Mouse (Mus musculus): Measurements from ENCODE around the gene 2210408I21Rik. TPM values are rescaled to one million over a fixed set of nuclear protein-coding genes. Genes with fewer than 3 reads are reported as not detected.

Gene 2210408I21Rik
- total RNA-seq, 2 experiments from 2014 or later: 7.5 to 8.0 TPM

DNA sequence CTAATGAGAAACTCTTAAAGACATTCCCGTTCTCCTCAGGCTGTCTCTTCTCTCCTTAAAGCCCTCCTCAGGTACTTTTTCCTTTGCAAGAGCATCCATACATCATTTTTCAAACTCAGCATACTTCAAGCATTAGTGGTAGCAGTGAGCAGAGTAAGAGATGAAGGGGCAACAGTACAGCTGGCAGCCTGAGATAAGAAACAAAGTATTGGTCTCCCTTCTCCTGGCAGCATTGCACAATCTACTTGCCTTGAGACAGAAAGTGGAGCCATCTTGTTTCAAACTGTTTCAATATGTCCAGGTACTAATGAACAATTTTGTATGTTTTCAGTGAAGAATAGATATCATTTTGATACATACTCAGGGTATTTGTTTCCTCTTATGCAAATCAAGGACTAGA is 129.1 kb downstream of the 2210408I21Rik start:
- no peak for ATAC-seq (replicated peaks; ENCODE audit: low FRiP score, poor library complexity, severe bottlenecking)

GRCm38 (mm10) chr13:77275172-77275747 is 139.9 kb downstream of the 2210408I21Rik start:
- ATAC-seq (replicated peaks; ENCODE audit: low FRiP score, poor library complexity, severe bottlenecking): no peak

GRCm38 (mm10) chr13:77278659-77279413 is 143.5 kb downstream of the 2210408I21Rik start:
- no peak for ATAC-seq (replicated peaks; ENCODE audit: low FRiP score, poor library complexity, severe bottlenecking)

DNA sequence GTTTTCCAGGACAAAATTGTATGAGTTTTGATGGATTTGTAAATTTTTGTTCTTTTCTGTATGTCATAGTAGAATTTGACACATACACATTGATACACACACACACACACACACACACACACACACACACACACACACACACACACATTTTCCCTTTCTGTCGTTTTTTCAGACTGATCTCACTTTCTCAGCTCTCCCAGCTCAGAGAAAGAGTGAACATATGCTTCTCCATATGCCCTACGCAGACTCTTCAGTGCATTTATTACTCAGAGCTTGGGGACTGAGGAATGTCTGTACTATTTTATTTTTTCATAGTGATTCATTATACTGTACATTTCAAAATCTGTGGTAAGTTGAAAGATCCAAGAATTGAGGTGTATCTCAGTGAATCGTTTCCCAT is 160.2 kb downstream of the 2210408I21Rik start:
- no peak for ATAC-seq (replicated peaks; ENCODE audit: low FRiP score, poor library complexity, severe bottlenecking)

- ATAC-seq (replicated peaks; ENCODE audit: low FRiP score, poor library complexity, severe bottlenecking): no peak
These were observed 188.8 kb downstream of the 2210408I21Rik start for GRCm38 (mm10) chr13:77324101-77324500.

DNA sequence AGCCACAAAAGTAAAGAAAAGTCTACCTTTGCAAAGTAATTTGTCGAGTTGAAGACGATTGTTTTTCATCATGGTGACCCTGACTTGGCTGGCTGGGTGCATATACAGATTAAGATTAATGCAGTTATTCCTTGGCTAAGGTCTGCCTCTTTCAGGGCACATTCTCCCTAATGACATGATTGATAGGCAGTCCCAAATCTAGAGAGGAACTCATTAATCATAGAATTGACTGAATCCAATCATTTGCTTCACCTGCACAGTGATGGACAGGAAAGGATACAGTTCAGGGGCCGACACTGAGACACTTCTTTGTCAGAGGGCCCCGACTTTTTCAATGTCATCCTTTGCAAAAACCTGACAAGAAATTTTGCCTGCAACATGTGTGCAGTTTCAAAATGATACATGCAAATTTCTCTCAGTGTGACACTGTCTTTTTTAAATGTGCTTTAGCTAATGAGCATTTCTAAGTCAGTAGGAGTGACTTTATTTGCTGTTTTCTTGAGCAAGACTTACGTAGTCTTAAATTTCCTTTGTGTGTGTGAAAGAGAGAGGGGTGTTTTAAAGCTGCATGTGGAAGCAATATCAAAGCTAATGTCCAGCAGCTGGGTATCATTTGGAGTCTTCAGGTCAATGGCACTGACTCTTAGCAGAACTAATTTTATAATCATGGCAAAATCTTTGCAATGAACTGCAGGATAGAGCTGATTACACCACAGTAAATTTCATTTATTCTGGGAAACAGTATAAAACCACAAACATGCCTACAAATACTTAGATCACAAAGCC is 191.0 kb downstream of the 2210408I21Rik start:
- ATAC-seq (replicated peaks; ENCODE audit: low FRiP score, poor library complexity, severe bottlenecking): no peak

GRCm38 (mm10) chr13:77342097-77342496 is 206.8 kb downstream of the 2210408I21Rik start:
- no peak for ATAC-seq (replicated peaks; ENCODE audit: low FRiP score, poor library complexity, severe bottlenecking)

GRCm38 (mm10) chr13:77385448-77385970 is 250.2 kb downstream of the 2210408I21Rik start:
- no peak for ATAC-seq (replicated peaks; ENCODE audit: low FRiP score, poor library complexity, severe bottlenecking)

GRCm38 (mm10) chr13:77386001-77386400 is 250.7 kb downstream of the 2210408I21Rik start:
- no peak for ATAC-seq (replicated peaks; ENCODE audit: low FRiP score, poor library complexity, severe bottlenecking)

GRCm38 (mm10) chr13:77388148-77388547 is 252.8 kb downstream of the 2210408I21Rik start:
- no peak for ATAC-seq (replicated peaks; ENCODE audit: low FRiP score, poor library complexity, severe bottlenecking)

DNA sequence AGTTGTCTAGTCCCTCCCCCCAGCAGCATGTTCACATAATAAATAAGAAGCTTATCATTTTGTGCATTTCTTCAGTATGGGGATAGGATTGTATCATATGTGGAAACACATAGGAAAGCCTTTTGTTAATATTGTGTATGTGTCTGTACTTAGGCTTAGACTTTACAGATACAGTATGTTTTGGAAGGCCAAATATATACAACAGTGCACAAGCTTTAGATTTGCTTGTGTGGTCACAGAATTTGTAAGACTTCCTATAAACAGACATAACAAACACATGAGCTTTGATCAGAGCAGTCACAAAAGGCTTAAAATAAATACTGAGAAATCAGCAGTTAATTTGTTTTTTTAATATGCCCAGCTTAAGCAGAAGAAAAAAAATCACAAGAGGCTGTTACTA is 253.9 kb downstream of the 2210408I21Rik start:
- no peak for ATAC-seq (replicated peaks; ENCODE audit: low FRiP score, poor library complexity, severe bottlenecking)

DNA sequence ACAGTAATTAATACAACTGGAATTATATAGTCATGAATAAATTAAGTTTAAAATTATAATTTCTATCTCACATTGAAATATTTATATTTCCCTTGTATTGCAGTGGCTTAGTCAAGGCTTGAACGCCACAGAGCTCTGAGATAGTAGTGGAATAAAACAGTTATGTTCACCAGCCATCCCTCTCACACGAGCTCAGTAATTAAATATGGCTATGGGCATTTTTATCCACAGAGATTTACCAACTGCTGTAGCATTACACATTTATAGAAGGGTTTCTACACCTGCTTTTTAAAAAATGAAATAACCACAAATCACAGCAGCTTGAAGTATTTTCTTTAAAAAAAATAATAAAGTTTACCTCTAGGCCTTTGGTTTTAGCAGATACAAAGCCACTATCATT is 261.0 kb downstream of the 2210408I21Rik start:
- no peak for ATAC-seq (replicated peaks; ENCODE audit: low FRiP score, poor library complexity, severe bottlenecking)

- no peak for ATAC-seq (replicated peaks; ENCODE audit: low FRiP score, poor library complexity, severe bottlenecking)
These were observed 261.6 kb downstream of the 2210408I21Rik start for GRCm38 (mm10) chr13:77396981-77397380.

DNA sequence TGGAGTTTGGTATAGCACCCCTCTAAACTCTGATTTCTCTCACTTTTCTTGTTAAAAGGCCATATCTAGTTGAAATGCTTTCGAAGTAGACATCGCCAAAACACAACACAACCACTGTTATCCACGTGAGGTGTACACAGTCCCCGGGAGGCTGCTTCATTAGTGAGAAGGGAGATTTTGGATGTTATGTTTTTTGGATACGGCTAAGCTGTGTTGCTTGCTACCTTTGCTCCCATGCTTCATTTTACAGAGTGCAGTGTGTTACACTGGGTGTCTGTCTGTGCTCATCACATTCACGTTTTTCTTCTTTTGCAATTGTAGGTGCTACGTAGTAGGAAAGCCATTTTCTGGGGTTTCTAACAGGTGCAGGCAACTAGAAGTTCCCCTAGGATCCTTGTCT is 262.3 kb downstream of the 2210408I21Rik start:
- ATAC-seq (replicated peaks; ENCODE audit: low FRiP score, poor library complexity, severe bottlenecking): no peak

DNA sequence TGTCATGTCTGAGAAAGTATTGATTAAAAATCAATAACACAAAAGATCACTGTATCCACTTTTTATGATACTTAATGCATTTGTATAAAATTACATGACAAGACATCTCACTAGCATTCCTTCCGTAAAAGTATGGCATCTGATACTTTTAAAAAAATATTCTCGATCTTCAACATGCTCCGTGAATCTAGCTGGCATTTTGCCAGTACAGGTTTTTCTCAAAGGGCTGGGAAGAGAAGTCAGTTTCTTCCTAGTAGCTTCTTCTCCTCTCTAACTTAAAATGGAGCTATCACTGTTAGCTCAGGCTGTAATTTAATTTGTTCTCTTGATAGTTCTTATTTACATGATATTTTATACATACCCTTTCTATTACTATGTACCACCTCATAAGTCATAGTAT is 263.1 kb downstream of the 2210408I21Rik start:
- ATAC-seq (replicated peaks; ENCODE audit: low FRiP score, poor library complexity, severe bottlenecking): no peak

- ATAC-seq (replicated peaks; ENCODE audit: low FRiP score, poor library complexity, severe bottlenecking): no peak
These were observed 265.4 kb downstream of the 2210408I21Rik start for GRCm38 (mm10) chr13:77400762-77401161.

- no peak for ATAC-seq (replicated peaks; ENCODE audit: low FRiP score, poor library complexity, severe bottlenecking)
These were observed 273.2 kb downstream of the 2210408I21Rik start for GRCm38 (mm10) chr13:77408530-77408929.

DNA sequence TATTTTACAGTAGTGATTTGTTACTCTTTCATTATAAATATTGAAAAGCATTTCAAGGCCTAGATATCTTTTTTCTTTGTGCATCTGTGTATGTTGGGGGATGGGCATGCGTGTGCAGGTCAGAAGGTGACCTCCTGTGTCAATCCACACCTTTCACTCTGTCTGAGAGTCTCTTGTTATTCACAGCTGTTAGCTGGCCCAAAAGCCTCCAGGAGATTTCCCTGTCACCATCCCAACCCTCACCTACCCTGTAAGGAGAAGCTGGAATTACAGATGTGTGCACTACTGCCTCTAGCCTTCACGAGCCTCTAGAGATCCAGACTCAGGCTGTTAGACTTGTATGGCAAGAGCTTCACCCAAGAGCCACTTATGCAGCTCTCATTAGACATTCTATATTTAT is 274.5 kb downstream of the 2210408I21Rik start:
- no peak for ATAC-seq (replicated peaks; ENCODE audit: low FRiP score, poor library complexity, severe bottlenecking)

- no peak for ATAC-seq (replicated peaks; ENCODE audit: low FRiP score, poor library complexity, severe bottlenecking)
These were observed 277.5 kb downstream of the 2210408I21Rik start for GRCm38 (mm10) chr13:77412829-77413228.

- ATAC-seq (replicated peaks; ENCODE audit: low FRiP score, poor library complexity, severe bottlenecking): no peak
These were observed 314.7 kb downstream of the 2210408I21Rik start for GRCm38 (mm10) chr13:77450007-77450567.

All from erythroid progenitor cell, adult 5-6 weeks (primary cell).